Mouse (Mus musculus) midbrain, embryonic 10.5 days (tissue): Measurements from ENCODE around the gene 4930438A08Rik. TPM values are rescaled to one million over a fixed set of nuclear protein-coding genes. Genes with fewer than 3 reads are reported as not detected.
"Not testable (repeated sequence)": the region's sequence is repeated elsewhere in the genome, so short reads cannot be mapped to it uniquely, and the experiment has no call there.

ENCODE experiments used
- DNase-seq: peaks from one replicate; pipeline ENCODE4 v3.0.0-alpha.2; 2017; ENCODE audit warnings: low spot score
- H3K27ac ChIP-seq: fragments of 300-500 bp; sonication (generic); replicated peaks from 2 replicates; pipeline ENCODE4 v1.5.1; 2016; ENCODE audit warnings: mild to moderate bottlenecking
- H3K27me3 ChIP-seq: fragments of 300-500 bp; sonication (generic); 2 replicates; pipeline ENCODE4 v1.6.1; 2016; ENCODE audit warnings: low read depth, mild to moderate bottlenecking; ENCODE audit not compliant: poor library complexity, severe bottlenecking
- H3K36me3 ChIP-seq: fragments of 300-500 bp; sonication (generic); 2 replicates; pipeline ENCODE4 v1.6.1; 2016; ENCODE audit warnings: mild to moderate bottlenecking, moderate library complexity
- H3K4me1 ChIP-seq: fragments of 300-500 bp; sonication (generic); 2 replicates; pipeline ENCODE4 v1.6.1; 2016
- H3K4me3 ChIP-seq: fragments of 300-500 bp; sonication (generic); 2 replicates; pipeline ENCODE4 v1.5.1; 2016; ENCODE audit warnings: mild to moderate bottlenecking, moderate library complexity
- H3K9me3 ChIP-seq: fragments of 300-500 bp; sonication (generic); replicated peaks from 2 replicates; pipeline ENCODE4 v1.6.1; 2016; ENCODE audit warnings: mild to moderate bottlenecking
- WGBS: fragments of 180-500 bp; shearing (Covaris S2); methylation state at CpG from one replicate; pipeline ENCODE4 v1.1.7; 2016; 5-methylcytosine and 5-hydroxymethylcytosine counted together
- polyA plus RNA-seq: library from polyadenylated mRNA; unstranded; fragments of >200 nt; fragmentation: Nextera tagmentation; extraction: Ambion mirVana; gene quantifications from 2 replicates; pipeline ENCODE4 v1.2.1, GENCODE M21; 2016

4930438A08Rik gene
- polyA plus RNA-seq, 1 experiment from 2014 or later = not detected

DNA sequence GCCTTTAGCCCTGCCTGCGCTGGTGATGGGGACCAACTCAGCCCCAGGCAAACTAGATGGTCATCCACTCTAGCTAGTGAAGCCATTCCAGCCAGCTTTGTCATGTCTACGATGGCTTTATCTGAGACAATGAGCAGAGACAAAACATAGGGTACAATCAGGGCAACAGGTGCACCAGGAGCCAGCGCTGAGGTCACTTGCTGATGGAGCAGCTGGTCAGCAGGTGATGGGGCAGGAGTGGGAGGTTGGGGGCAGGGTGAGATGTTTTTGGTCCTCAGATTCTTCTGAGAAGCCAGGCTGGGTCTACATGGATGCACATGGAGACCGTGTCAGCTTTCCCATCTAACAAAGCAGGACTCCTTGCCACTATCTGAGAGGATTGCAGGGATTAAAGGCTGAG is 16.2 kb downstream of the 4930438A08Rik start:
- H3K27me3 ChIP-seq = no peaks in the 10 kb centered on the region
- no peak overlapping the region for H3K4me3 ChIP-seq
- H3K36me3 ChIP-seq = no peaks in the 10 kb centered on the region
- H3K4me1 ChIP-seq = no peaks in the 10 kb centered on the region
- no peak for DNase-seq
- WGBS = 88% methylated on average over 4 of the region's 4 CpGs
- no peak overlapping the region for H3K27ac ChIP-seq
- no peaks in the 10 kb centered on the region for H3K9me3 ChIP-seq

DNA sequence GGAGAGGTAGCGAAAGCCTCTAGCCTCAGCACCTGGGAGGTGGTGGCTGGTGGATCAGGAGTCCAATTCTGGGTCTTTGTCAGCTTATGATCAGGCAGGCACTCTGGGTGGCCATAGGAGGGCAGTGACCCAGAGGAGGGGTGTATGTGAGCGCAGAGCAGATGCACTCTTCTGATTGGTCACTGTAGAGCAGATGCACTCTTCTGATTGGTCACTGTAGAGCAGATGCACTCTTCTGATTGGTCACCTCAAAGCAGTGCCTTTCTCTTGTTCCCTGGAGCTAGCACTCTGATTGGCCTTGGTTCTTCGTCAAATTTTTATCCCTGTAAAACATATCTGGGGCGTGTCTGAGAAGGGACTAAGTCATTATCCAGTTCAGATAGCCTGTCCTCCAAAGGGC is 18.2 kb downstream of the 4930438A08Rik start:
- Histone ChIP-seq H3K4me3 (no peak overlapping the region), H3K27me3 (no peaks in the 10 kb centered on the region), H3K4me1 (peaks cover 7% of the 10 kb centered on the region; the same call in 1 of the 2 replicates), H3K27ac (no peak overlapping the region), H3K36me3 (no peaks in the 10 kb centered on the region), H3K9me3 (no peaks in the 10 kb centered on the region)
- DNase-seq = no peak
- 51% methylated on average over 4 of the region's 4 CpGs for WGBS

DNA sequence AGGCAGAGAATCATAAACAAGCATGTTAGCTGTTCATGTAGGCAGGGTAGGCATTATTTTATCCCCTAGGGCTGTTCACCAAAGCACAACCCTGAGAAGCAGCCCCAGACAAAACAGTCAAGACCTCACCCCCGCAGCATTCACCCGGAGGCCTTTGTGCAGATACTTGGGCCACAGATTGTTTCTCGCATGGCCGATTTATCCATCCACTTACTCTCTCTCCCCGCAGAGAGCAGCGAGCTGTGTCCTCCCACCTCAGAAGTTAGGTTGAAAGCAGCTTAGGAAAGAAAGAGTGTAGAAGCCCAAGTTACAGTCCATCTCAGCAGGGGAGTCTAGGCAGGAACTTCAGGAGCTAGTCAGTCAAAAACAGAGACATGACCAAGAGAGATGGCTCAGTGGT is 22.8 kb downstream of the 4930438A08Rik start:
- H3K4me3 ChIP-seq = no peak overlapping the region
- H3K27ac ChIP-seq = no peak overlapping the region
- DNase-seq = no peak
- 27% methylated on average over 6 of the region's 6 CpGs for WGBS
- H3K27me3 ChIP-seq = no peaks in the 10 kb centered on the region
- H3K36me3 ChIP-seq = no peaks in the 10 kb centered on the region
- no peaks in the 10 kb centered on the region for H3K9me3 ChIP-seq
- peaks cover 14% of the 10 kb centered on the region for H3K4me1 ChIP-seq

DNA sequence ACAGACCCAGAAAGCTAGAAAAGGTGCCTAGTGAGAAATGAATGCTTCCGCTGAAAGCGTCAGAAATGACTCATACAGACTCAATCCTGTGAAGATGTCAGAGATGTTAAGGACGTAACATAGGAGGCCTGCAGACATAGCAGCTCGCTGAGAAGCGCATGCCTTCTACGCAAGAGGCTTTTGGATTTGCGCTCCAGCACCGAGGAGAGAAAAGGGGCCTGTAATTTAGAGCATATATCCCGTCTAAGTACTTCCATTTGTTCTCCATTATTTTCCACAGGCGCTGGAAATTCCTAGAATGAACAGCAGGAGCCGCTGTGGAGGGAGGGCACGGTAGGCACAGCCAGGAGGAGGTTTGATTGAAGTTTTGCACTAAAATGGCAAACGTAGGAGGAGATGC is 26.5 kb downstream of the 4930438A08Rik start:
- peak overlapping the region; percentile 57; the same call in 1 of the 2 replicates for H3K27ac ChIP-seq

DNA sequence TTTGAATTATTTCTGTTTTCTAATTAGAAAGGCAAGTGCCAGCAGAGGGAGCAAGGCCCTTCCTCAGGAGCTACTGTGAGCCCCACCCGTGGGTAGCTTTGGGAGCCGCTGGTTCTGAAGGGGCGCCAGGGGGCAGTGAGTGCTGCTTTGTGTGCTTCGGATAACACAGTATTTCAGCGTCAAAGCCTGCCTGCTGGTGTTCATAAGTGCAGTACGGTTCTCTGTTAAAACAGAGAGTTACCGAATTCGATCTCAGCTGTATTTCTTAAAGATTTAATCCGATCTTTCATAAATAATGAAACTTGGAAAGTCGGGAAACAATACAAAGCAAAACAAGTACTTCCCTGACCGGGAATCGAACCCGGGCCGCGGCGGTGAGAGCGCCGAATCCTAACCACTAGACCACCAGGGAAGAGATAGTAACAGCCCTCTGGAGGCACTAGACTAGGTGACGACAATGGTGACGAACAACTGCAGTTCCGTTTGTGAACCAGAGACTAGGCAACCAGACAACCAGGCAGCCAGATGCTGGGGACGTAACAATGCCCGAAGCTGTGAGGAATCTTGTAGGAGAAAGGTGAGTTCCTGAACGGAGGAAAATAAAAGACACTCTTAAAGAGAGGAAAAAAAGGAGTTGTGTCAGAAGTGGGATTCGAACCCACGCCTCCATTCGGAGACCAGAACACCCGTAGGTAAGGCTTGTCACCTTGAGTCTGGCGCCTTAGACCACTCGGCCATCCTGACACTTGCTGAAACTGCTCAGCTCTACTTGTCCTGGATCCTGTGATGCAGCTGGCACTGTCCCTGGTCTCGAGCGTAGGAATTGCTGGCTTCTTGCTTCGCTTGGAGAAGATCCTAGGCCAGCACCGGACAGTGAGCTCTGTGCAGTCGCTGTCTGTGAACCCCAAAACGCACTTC is 27.5 kb downstream of the 4930438A08Rik start:
- Histone ChIP-seq H3K4me1 (peaks cover 31% of the 10 kb centered on the region), H3K27ac (peak overlapping the region; percentile 87), H3K27me3 (no peaks in the 10 kb centered on the region), H3K4me3 (peak overlapping the region; percentile 67), H3K9me3 (no peaks in the 10 kb centered on the region), H3K36me3 (no peaks in the 10 kb centered on the region)
- peak; percentile 99 for DNase-seq
- under 1% methylated on average over 36 of the region's 36 CpGs for WGBS

More for the DNA sequence above, 26.5 kb downstream of the 4930438A08Rik start:
- Histone ChIP-seq H3K4me3 (peak overlapping the region; percentile 67), H3K9me3 (no peaks in the 10 kb centered on the region), H3K27me3 (no peaks in the 10 kb centered on the region), H3K36me3 (no peaks in the 10 kb centered on the region), H3K4me1 (peaks cover 21% of the 10 kb centered on the region)
- 16% methylated on average over 13 of the region's 13 CpGs for WGBS
- DNase-seq = peak; percentile 78

DNA sequence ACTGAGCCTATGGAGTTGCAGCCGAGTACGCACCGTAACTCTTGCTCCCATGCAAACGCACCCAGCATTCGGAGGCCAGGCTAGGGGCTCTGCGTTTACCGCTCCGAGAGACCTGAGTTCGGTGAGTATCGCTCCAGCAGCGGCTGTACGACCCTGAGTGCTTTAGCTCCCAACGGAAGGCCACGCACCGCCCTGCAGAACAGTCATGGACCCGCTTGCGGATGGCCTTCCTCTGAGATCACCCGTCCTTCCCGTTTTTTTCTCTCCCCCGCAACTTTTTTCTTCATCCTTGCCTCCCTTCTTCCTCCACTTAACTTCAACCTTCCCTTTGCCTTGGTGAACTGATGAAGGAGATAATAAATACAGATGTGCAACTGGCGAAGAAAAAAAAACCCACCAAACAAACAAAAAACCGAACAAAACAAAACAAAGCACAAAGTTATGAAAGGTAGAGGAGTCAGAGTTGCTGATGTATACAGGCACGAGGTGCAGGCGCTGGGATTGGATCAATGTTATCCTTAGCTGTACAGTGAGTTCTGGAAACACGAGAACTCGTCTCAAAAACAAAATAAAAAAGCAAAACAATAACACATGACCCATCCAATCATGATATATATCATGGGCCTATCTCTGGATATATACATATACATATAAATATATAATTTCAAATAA is 28.3 kb downstream of the 4930438A08Rik start:
- no peaks in the 10 kb centered on the region for H3K9me3 ChIP-seq
- under 1% methylated on average over 26 of the region's 26 CpGs for WGBS
- H3K36me3 ChIP-seq = no peaks in the 10 kb centered on the region
- peak overlapping the region; percentile 67 for H3K4me3 ChIP-seq
- H3K27me3 ChIP-seq = no peaks in the 10 kb centered on the region
- peaks cover 33% of the 10 kb centered on the region for H3K4me1 ChIP-seq
- peak overlapping the region; percentile 87 for H3K27ac ChIP-seq
- DNase-seq = no peak

DNA sequence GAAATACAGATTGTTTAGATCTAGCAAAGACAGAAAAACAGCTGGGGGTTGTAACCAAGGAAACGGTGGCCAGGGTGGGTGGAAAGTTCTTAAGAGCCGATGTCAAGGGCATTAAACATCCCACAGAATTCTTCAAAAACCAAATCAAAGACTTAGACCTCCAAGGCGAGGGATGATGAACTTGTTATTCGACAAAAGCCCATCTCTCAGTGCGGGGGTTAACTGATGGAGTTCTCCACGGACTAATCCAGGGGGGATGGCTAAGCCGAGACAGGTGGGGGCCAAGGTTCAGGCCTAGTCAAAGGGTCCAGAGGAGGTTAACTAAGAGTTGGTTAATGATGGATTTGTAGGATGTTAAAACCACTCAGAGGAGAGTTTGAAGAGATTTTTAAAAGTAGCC is 29.0 kb downstream of the 4930438A08Rik start:
- H3K36me3 ChIP-seq = no peaks in the 10 kb centered on the region
- no peaks in the 10 kb centered on the region for H3K9me3 ChIP-seq
- H3K4me3 ChIP-seq = peak overlapping the region; percentile 67
- WGBS = 17% methylated on average over 7 of the region's 7 CpGs
- H3K27me3 ChIP-seq = 0 out of 2 replicates have a peak, but pooled peaks cover 3% of the 10 kb centered on the region
- peaks cover 37% of the 10 kb centered on the region for H3K4me1 ChIP-seq
- DNase-seq = peak; percentile 46
- H3K27ac ChIP-seq = no peak overlapping the region

DNA sequence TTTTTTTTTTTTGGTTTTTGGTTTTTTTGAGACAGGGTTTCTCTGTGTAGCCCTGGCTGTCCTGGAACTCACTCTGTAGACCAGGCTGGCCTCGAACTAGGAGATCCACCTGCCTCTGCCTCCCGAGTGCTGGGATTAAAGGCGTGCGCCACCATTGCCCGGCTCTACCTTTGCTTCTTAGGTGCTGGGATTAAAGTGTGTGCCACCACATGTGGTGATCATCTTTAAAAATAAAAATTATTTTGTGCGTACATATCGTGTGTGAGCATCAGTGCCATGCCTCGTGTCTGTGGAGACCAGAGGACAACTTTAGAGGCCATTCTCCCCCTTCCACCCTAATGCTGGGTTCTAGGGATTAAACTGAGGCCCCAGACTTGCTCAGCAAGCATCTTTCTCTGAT is 30.7 kb downstream of the 4930438A08Rik start:
- H3K36me3 ChIP-seq, H3K9me3 ChIP-seq, H3K27me3 ChIP-seq, DNase-seq, H3K4me3 ChIP-seq, H3K27ac ChIP-seq: not testable (repeated sequence)
- H3K4me1 ChIP-seq = peaks cover 37% of the 10 kb centered on the region
- 94% methylated on average over 8 of the region's 8 CpGs for WGBS

DNA sequence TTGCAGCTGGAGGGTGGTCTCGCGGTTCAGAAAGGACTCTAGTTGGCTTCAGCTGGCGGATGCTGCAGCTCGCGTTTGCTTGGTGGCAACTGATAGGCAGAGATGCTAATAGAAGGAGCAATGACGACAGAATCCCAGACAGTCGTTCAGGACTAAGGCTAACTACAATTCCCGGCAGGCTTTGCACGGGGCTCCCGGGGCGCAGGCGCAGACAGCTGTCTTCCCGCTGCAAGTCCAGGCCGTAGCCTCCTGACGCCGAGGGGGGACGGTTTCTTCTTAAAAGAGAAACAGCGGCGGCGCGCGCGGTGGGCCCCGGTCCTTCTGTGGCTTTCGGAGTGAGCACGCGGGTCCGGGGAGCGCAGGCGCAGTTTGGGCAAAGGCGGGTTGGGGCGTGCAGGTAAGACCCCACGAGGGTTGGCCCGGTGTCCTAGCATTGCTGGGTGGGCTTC is 32.3 kb downstream of the 4930438A08Rik start, which contains the start of gene Zfp692:
TSS of gene Zfp692 (plus strand) at position 210 of the 449 bp plus-strand sequence.
- Histone ChIP-seq H3K9me3 (no peaks in the 10 kb centered on the region), H3K4me3 (peak within 1 kb of the TSS; percentile 67), H3K27ac (peak within 1 kb of the TSS; percentile 89), H3K36me3 (peaks cover 26% of the 10 kb centered on the region), H3K27me3 (0 out of 2 replicates have a peak, but pooled peaks cover 3% of the 10 kb centered on the region), H3K4me1 (peaks cover 30% of the 10 kb centered on the region)
- DNase-seq = peak; percentile 96
- 1% methylated on average over 34 of the region's 34 CpGs for WGBS

DNA sequence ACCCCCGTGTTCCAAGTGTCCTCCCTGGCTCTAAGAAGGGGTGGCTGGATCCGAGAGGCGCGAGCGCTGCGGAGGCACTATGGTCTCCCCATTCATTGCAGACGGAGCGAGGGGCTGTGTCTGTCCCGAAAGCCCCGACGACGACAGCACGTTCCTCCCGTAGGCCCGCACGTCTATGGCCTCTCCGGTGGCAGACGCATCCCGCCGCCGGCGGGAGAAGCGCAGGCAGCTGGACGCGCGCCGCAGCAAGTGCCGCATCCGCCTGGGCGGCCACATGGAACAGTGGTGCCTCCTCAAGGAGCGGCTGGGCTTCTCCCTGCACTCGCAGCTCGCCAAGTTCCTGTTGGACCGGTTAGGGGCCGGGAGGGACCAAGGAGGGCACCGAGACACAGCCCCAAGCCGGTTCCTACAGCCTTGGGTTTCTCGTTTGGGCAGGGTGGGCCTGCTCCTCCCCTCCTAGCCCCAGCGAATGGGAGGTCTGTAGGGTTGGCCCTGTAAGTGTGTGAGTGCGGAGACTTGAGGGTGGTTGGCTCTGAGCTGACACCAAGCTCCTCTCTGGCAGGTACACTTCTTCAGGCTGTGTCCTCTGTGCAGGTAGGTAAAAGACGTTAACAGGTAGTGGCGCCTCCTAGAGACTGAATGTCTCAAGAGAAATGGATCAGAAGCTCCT is 32.9 kb downstream of the 4930438A08Rik start:
- Histone ChIP-seq H3K27me3 (0 out of 2 replicates have a peak, but pooled peaks cover 3% of the 10 kb centered on the region), H3K9me3 (no peaks in the 10 kb centered on the region), H3K36me3 (peaks cover 30% of the 10 kb centered on the region), H3K4me3 (peak overlapping the region; percentile 67), H3K4me1 (peaks cover 30% of the 10 kb centered on the region), H3K27ac (peak overlapping the region; percentile 89)
- under 1% methylated on average over 42 of the region's 42 CpGs for WGBS
- DNase-seq = peak; percentile 70

DNA sequence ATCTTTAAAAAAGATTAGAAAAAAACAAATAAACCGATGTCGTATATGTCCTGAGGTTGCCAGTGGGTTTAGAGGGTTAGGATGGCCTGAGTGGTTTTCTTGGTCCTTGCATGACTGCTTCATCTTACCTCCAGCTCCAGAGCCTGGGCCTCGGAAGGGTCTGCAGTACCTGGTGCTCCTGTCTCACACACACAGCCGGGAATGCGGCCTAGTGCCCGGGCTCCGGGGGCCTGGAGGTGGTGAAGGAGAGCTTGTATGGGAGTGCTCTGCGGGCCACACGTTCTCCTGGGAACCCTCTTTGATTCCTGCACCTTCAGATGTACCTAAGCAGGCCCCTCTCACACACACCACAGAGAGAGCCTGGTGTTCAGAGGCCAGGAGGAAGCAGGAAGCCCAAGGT is 34.1 kb downstream of the 4930438A08Rik start:
- peaks cover 38% of the 10 kb centered on the region for H3K36me3 ChIP-seq
- 94% methylated on average over 9 of the region's 9 CpGs for WGBS
- no peak overlapping the region for H3K27ac ChIP-seq
- peaks cover 28% of the 10 kb centered on the region for H3K4me1 ChIP-seq
- 0 out of 2 replicates have a peak, but pooled peaks cover 3% of the 10 kb centered on the region for H3K27me3 ChIP-seq
- no peak overlapping the region for H3K4me3 ChIP-seq
- no peak for DNase-seq
- no peaks in the 10 kb centered on the region for H3K9me3 ChIP-seq

DNA sequence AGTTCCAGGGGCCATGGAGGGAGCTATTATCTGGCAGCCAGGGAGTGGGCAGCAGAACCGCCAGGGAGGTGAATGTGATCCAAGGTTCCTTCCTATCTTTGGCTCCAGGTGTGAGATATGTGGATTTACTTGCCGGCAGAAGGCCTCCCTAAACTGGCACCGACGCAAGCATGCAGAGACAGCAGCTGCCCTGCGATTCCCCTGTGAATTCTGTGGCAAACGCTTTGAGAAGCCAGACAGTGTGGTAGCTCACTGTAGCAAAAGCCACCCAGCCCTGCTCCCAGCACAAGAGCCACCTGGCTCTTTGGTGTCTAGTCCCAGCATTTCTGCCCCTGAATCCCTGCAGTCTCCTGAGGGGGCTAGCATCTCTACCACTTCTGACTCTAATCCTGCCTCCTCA is 39.5 kb downstream of the 4930438A08Rik start:
- no peak overlapping the region for H3K4me3 ChIP-seq
- no peak for DNase-seq
- no peaks in the 10 kb centered on the region for H3K9me3 ChIP-seq
- no peaks in the 10 kb centered on the region for H3K27me3 ChIP-seq
- H3K27ac ChIP-seq = no peak overlapping the region
- peaks cover 90% of the 10 kb centered on the region for H3K36me3 ChIP-seq
- 89% methylated on average over 6 of the region's 6 CpGs for WGBS
- H3K4me1 ChIP-seq = no peaks in the 10 kb centered on the region
